Mouse (Mus musculus): Measurements from ENCODE around the gene Cdkn1c. TPM values are rescaled to one million over a fixed set of nuclear protein-coding genes. Genes with fewer than 3 reads are reported as not detected.

The Cdkn1c gene
- total RNA-seq, 2 experiments from 2014 or later, result 13.2 to 18.5 TPM

- no peak for DNase-seq (ENCODE audit: low spot score in 2 of 2)
These were observed 14.0 kb upstream of the Cdkn1c start for GRCm38 (mm10) chr7:143474811-143475210.

GRCm38 (mm10) chr7:143473347-143474101, 12.7 kb upstream of the Cdkn1c start, which contains the start of gene Slc22a18:
Gene Slc22a18, plus strand, starts transcription at chr7:143473736.
- no peak for DNase-seq (ENCODE audit: low spot score in 2 of 2)

- DNase-seq (ENCODE audit: low spot score in 2 of 2), result peak; percentile 78 to 84
These were observed 9.1 kb upstream of the Cdkn1c start for GRCm38 (mm10) chr7:143469946-143470345.

GRCm38 (mm10) chr7:143467714-143468113, 6.9 kb upstream of the Cdkn1c start:
- no peak for DNase-seq (ENCODE audit: low spot score in 2 of 2)

- peak; percentile 93 for DNase-seq (ENCODE audit: low spot score in 2 of 2)
These were observed 5.3 kb upstream of the Cdkn1c start for GRCm38 (mm10) chr7:143466099-143466677.

GRCm38 (mm10) chr7:143464811-143465560, 4.1 kb upstream of the Cdkn1c start:
- DNase-seq (ENCODE audit: low spot score in 2 of 2), result peak; percentile 34 to 52

GRCm38 (mm10) chr7:143463865-143464415, 3.1 kb upstream of the Cdkn1c start:
- DNase-seq (ENCODE audit: low spot score in 2 of 2), result peak; percentile 84 to 88

GRCm38 (mm10) chr7:143462516-143462915, 1.7 kb upstream of the Cdkn1c start:
- DNase-seq (ENCODE audit: low spot score in 2 of 2), result no peak

- DNase-seq (ENCODE audit: low spot score in 2 of 2), result no peak
These were observed 1.1 kb upstream of the Cdkn1c start for GRCm38 (mm10) chr7:143461920-143462319.

GRCm38 (mm10) chr7:143461294-143461870, 532 bp upstream of the Cdkn1c start:
- DNase-seq (ENCODE audit: low spot score in 2 of 2), result peak in 1 of 2 experiments; percentile 33

GRCm38 (mm10) chr7:143460217-143460834, 524 bp downstream of the Cdkn1c start:
- no peak for DNase-seq (ENCODE audit: low spot score in 2 of 2)

- DNase-seq (ENCODE audit: low spot score in 2 of 2), result no peak
These were observed 1.3 kb downstream of the Cdkn1c start for GRCm38 (mm10) chr7:143459332-143460211.

- no peak for DNase-seq (ENCODE audit: low spot score in 2 of 2)
These were observed 1.9 kb downstream of the Cdkn1c start for GRCm38 (mm10) chr7:143458963-143459331.

GRCm38 (mm10) chr7:143447130-143447529, 13.7 kb downstream of the Cdkn1c start:
- DNase-seq (ENCODE audit: low spot score in 2 of 2), result peak; percentile 32 to 35

- DNase-seq (ENCODE audit: low spot score in 2 of 2), result no peak
These were observed 15.0 kb downstream of the Cdkn1c start for GRCm38 (mm10) chr7:143445651-143446460.

- no peak for DNase-seq (ENCODE audit: low spot score in 2 of 2)
These were observed 15.7 kb downstream of the Cdkn1c start for GRCm38 (mm10) chr7:143444955-143445648.

- DNase-seq (ENCODE audit: low spot score in 2 of 2), result no peak
These were observed 16.3 kb downstream of the Cdkn1c start for GRCm38 (mm10) chr7:143444580-143444954.

- DNase-seq (ENCODE audit: low spot score in 2 of 2), result no peak
These were observed 21.9 kb downstream of the Cdkn1c start for GRCm38 (mm10) chr7:143438965-143439364.
